Mouse (Mus musculus) urinary bladder, adult 18-20 months (tissue): Measurements from ENCODE around the gene Atxn10.

Source experiments
- DNase-seq, 2 experiments: peaks; one replicate each; pipeline ENCODE4 v3.0.0; 2022; ENCODE audit warnings: low spot score in 2 of 2, mixed read lengths in 2 of 2

Gene Atxn10

GRCm38 (mm10) chr15:85334234-85334633, 1.8 kb upstream of the Atxn10 start:
- DNase-seq = no peak

- peak; percentile 79 to 84 for DNase-seq
Observed at GRCm38 (mm10) chr15:85336301-85336991, 401 bp downstream of the Atxn10 start.

GRCm38 (mm10) chr15:85337219-85337618, 1.2 kb downstream of the Atxn10 start:
- no peak for DNase-seq

GRCm38 (mm10) chr15:85337979-85338378, 1.9 kb downstream of the Atxn10 start:
- no peak for DNase-seq

- DNase-seq = no peak
Observed at GRCm38 (mm10) chr15:85342246-85342645, 6.2 kb downstream of the Atxn10 start.

- DNase-seq = no peak
Observed at GRCm38 (mm10) chr15:85344673-85345072, 8.6 kb downstream of the Atxn10 start.

- DNase-seq = no peak
Observed at GRCm38 (mm10) chr15:85347058-85347700, 11.1 kb downstream of the Atxn10 start.

- no peak for DNase-seq
Observed at GRCm38 (mm10) chr15:85350144-85350543, 14.1 kb downstream of the Atxn10 start.

GRCm38 (mm10) chr15:85354060-85354459, 18.0 kb downstream of the Atxn10 start:
- no peak for DNase-seq

- no peak for DNase-seq
Observed at GRCm38 (mm10) chr15:85356112-85356511, 20.1 kb downstream of the Atxn10 start.

GRCm38 (mm10) chr15:85357465-85358225, 21.6 kb downstream of the Atxn10 start:
- DNase-seq = no peak

GRCm38 (mm10) chr15:85359483-85359882, 23.4 kb downstream of the Atxn10 start:
- no peak for DNase-seq

- no peak for DNase-seq
Observed at GRCm38 (mm10) chr15:85359901-85360300, 23.9 kb downstream of the Atxn10 start.

- no peak for DNase-seq
Observed at GRCm38 (mm10) chr15:85364366-85364765, 28.3 kb downstream of the Atxn10 start.

- no peak for DNase-seq
Observed at GRCm38 (mm10) chr15:85366938-85367337, 30.9 kb downstream of the Atxn10 start.

GRCm38 (mm10) chr15:85369765-85370164, 33.7 kb downstream of the Atxn10 start:
- no peak for DNase-seq

- no peak for DNase-seq
Observed at GRCm38 (mm10) chr15:85373125-85373524, 37.1 kb downstream of the Atxn10 start.

- no peak for DNase-seq
Observed at GRCm38 (mm10) chr15:85383477-85383876, 47.4 kb downstream of the Atxn10 start.

GRCm38 (mm10) chr15:85388696-85389095, 52.7 kb downstream of the Atxn10 start:
- DNase-seq = no peak

- DNase-seq = peak in 1 of 2 experiments; percentile 29
Observed at GRCm38 (mm10) chr15:85389915-85390314, 53.9 kb downstream of the Atxn10 start.

GRCm38 (mm10) chr15:85395360-85395759, 59.3 kb downstream of the Atxn10 start:
- DNase-seq = no peak

GRCm38 (mm10) chr15:85401926-85402325, 65.9 kb downstream of the Atxn10 start:
- DNase-seq = no peak
